ENCODE assay signal across 15 mouse cellular contexts in genomic region chr16:22655223-22655622, GRCm38 (mm10). TPM values are rescaled to one million over a fixed set of nuclear protein-coding genes. Genes with fewer than 3 reads are reported as not detected.
DNase-seq lines count a peak whose midpoint lies in the region; ATAC-seq and TF ChIP-seq lines count a peak whose summit lies in the region.
"Had no signal": no experiment of that assay in that cellular context is flagged by ENCODE, and none has a peak within 500 bp of the region (broad histone marks: within the 10 kb centered on the region; RNA-seq: fewer than 3 reads in every experiment).

No protein-coding gene starts in this region.

- DNase-seq in left cerebral cortex, adult 2 months (ENCODE audit: extremely low spot score in 1 of 2, low spot score in 2 of 2): no peak
- DNase-seq in left cerebral cortex, adult 18-20 months (ENCODE audit: low spot score in 2 of 2): no peak
- peak; percentile 8 for DNase-seq in brain, embryonic 14.5 days (ENCODE audit: low read depth)
- DNase-seq in thymus, postnatal 10 days (ENCODE audit: low spot score in 2 of 2): peak; percentile 30 to 44
- DNase-seq in lung, postnatal 10 days: no peak
- no peak for DNase-seq in neural tube, embryonic 10.5 days (ENCODE audit: extremely low spot score, low spot score)
- DNase-seq: adrenal gland, postnatal 14 days; heart, adult 18-20 months; kidney, adult 11 months; kidney, postnatal 36 days; right cerebral cortex, adult 18-20 months had no signal

- intact Hi-C loops in left cerebral cortex, adult 2 months (cut with DNase I): no loop called here

- ATAC-seq in CD4-positive, CD25-positive, alpha-beta regulatory T cell, adult 4 months: peak; percentile 36

- H3K27ac ChIP-seq in left cerebral cortex, adult 2 months: no peak overlapping the region
- H3K27ac ChIP-seq: embryonic facial prominence, embryonic 13.5 days; hindbrain, embryonic 14.5 days; neural tube, embryonic 15.5 days had no signal

- no peak for TF ChIP-seq POLR2A in brain, embryonic 14.5 days (IDR thresholded peaks at IDR 0.05; ENCODE audit: borderline replicate concordance, extremely low read depth, insufficient read depth, insufficient read length, poor library complexity, severe bottlenecking)

- peak overlapping the region; percentile 66 for H3K4me3 ChIP-seq in left cerebral cortex, adult 2 months

- no peak for TF ChIP-seq CTCF in left cerebral cortex, adult 2 months (IDR thresholded peaks at IDR 0.05)
- TF ChIP-seq CTCF in brain, embryonic 14.5 days (IDR thresholded peaks at IDR 0.05; ENCODE audit: borderline replicate concordance, extremely low read depth, insufficient read depth, insufficient read length): no peak

RNA-seq across cellular contexts. Expression of gene Dgkg, which starts 1.8 kb away (rescaled TPM):
- 10 to 100 TPM; 63.3 to 64.0 TPM for total RNA-seq in left cerebral cortex, adult 2 months (2021)
- 10 to 100 TPM; 47.4 to 68.3 TPM for total RNA-seq in left cerebral cortex, adult 18-20 months (2021)
- polyA plus RNA-seq in CD4-positive, CD25-positive, alpha-beta regulatory T cell, adult 4 months (2017; shearing (Covaris generic)): 1 to 10 TPM in 1 of 2 experiments, under 1 TPM in 1; 0.80 to 2.1 TPM
- 0.29 and 0.36 TPM in 2 replicates for polyA plus RNA-seq in brain, embryonic 14.5 days (2012; rRNA removed)

Comparison
In these comparisons a context has a peak if more than half of its experiments do, and no peak if none do; other contexts are left out.
1. DNase-seq: peak in brain, embryonic 14.5 days (single experiment) and thymus, postnatal 10 days (2 of 2); none in left cerebral cortex, adult 2 months (0 of 2), left cerebral cortex, adult 18-20 months (0 of 2), lung, postnatal 10 days (single experiment) and neural tube, embryonic 10.5 days (single experiment).